Mouse (Mus musculus) liver, embryonic 16.5 days (tissue): ENCODE measurements at regions not wholly inside any gene's neighbourhood (a gene's known extent, or its start where the extent isn't known, plus 50 kb on each side); places are given as distances from the start of the nearest gene placed in this dataset.

Experiments
- ATAC-seq: fragments of 200-750 bp; cut with Nextera tagmentation; 2 replicates; pipeline ENCODE4 v1.8.0; 2017; ENCODE audit warnings: low read depth, mild to moderate bottlenecking, moderate number of reproducible peaks, moderate library complexity
- H3K27ac ChIP-seq: fragments of 300-500 bp; sonication (generic); 2 replicates; pipeline ENCODE4 v1.5.1; 2014; ENCODE audit warnings: mild to moderate bottlenecking, low read length
- H3K27me3 ChIP-seq: fragments of 300-500 bp; sonication (generic); 2 replicates; pipeline ENCODE4 v1.6.1; 2014; ENCODE audit warnings: low read depth, low read length, mixed read lengths; ENCODE audit not compliant: control insufficient read depth, insufficient read depth
- H3K36me3 ChIP-seq: fragments of 300-500 bp; sonication (generic); 2 replicates; pipeline ENCODE4 v1.6.1; 2014; ENCODE audit warnings: mild to moderate bottlenecking; ENCODE audit not compliant: control insufficient read depth, insufficient read depth
- H3K4me1 ChIP-seq: fragments of 300-500 bp; sonication (generic); 2 replicates; pipeline ENCODE4 v1.6.1; 2014; ENCODE audit warnings: low read depth, low read length, mixed read lengths; ENCODE audit not compliant: control insufficient read depth
- H3K4me2 ChIP-seq: fragments of 300-500 bp; sonication (generic); 2 replicates; pipeline ENCODE4 v1.6.1; 2014; ENCODE audit warnings: low read depth, low read length, mixed read lengths
- H3K4me3 ChIP-seq: fragments of 300-500 bp; sonication (generic); 2 replicates; pipeline ENCODE4 v1.5.1; 2014; ENCODE audit warnings: low read depth, mild to moderate bottlenecking, low read length
- H3K9ac ChIP-seq: fragments of 300-500 bp; sonication (generic); 2 replicates; pipeline ENCODE4 v1.6.1; 2014; ENCODE audit warnings: low read depth, low read length
- H3K9me3 ChIP-seq: fragments of 300-500 bp; sonication (generic); replicated peaks from 2 replicates; pipeline ENCODE4 v1.6.1; 2016; ENCODE audit warnings: low read length; ENCODE audit not compliant: control insufficient read depth
- WGBS: fragments of 180-500 bp; shearing (Covaris S2); extraction: QIAGEN DNeasy Blood & Tissue Kit; methylation state at CpG from one replicate; pipeline ENCODE4 v1.1.7; 2014; ENCODE audit not compliant: insufficient replicate concordance; 5-methylcytosine and 5-hydroxymethylcytosine counted together

DNA sequence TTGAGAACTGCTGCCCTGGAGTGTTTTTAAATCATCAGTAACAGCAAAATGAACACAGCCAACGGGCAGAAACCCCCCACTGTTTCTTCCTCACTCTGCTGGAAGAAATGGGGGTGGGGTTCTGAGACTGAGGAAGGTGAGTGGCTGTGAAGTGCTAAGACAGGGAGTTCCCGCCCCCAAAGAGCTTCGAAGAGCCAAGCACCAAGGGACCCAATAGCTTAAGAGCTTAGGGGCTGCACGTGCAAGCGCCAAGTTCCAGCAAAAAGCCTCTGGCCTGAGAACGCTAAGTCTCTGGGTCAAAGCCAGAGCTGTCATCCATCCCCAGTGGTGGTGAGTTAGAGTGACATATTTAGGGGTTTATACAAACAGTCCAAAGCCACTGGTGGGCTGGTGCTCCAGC, 55.1 kb upstream of the Pcbd1 start:
- H3K9me3 ChIP-seq = no peaks in the 10 kb centered on the region
- no peaks in the 10 kb centered on the region for H3K4me1 ChIP-seq
- H3K4me2 ChIP-seq = no peak overlapping the region
- 44% methylated on average over 6 of the region's 6 CpGs for WGBS
- H3K27ac ChIP-seq = no peak overlapping the region
- H3K4me3 ChIP-seq = no peak overlapping the region
- H3K9ac ChIP-seq = no peak overlapping the region
- no peaks in the 10 kb centered on the region for H3K36me3 ChIP-seq
- H3K27me3 ChIP-seq = no peaks in the 10 kb centered on the region
- ATAC-seq = no peak

DNA sequence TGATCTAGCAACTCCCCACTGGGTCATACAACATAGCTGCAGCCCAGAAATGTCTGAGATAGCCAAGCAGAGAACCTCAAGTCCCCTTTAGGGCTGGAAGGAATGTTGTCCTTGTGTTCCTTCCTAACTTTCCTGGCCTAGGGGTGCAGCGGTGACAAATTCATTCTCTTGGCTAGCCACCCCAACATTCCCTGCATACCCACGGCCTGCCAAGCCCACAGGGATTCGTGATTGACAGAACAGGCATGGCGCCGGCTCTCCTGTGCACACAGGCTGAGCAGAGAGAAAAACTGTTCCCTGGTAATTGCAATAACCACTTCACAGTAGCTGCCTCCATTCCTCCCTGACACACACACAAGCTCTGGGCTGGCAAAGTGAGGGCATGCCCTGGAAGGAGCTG, 60.5 kb upstream of the Pcbd1 start:
- no peak overlapping the region for H3K4me2 ChIP-seq
- H3K36me3 ChIP-seq = no peaks in the 10 kb centered on the region
- no peak overlapping the region for H3K27ac ChIP-seq
- no peaks in the 10 kb centered on the region for H3K9me3 ChIP-seq
- no peak overlapping the region for H3K4me3 ChIP-seq
- no peaks in the 10 kb centered on the region for H3K27me3 ChIP-seq
- H3K9ac ChIP-seq = no peak overlapping the region
- ATAC-seq = no peak
- H3K4me1 ChIP-seq = no peaks in the 10 kb centered on the region
- WGBS = 57% methylated on average over 5 of the region's 5 CpGs

DNA sequence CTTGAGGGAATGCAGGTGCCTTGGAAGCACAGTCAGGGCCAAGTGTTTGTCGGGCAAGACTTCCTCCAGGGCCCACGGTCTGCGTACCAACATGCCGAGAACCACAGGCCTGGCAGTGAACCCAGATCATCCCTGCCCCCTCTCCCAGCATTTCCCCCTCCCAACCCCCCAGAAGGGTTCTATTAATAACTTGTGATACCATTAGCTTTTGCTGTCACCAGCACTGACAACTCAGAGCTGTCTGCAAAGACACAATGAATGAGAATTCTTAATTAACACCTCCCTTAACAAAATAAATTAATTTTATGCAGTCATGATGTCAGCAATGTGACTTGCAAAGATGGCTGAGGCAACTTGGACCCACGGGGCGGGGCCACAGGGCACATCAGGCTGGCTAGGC, 61.9 kb upstream of the Pcbd1 start:
- no peak overlapping the region for H3K9ac ChIP-seq
- 62% methylated on average over 6 of the region's 6 CpGs for WGBS
- no peak for ATAC-seq
- no peaks in the 10 kb centered on the region for H3K36me3 ChIP-seq
- H3K4me2 ChIP-seq = no peak overlapping the region
- no peak overlapping the region for H3K4me3 ChIP-seq
- H3K4me1 ChIP-seq = no peaks in the 10 kb centered on the region
- H3K9me3 ChIP-seq = no peaks in the 10 kb centered on the region
- no peak overlapping the region for H3K27ac ChIP-seq
- no peaks in the 10 kb centered on the region for H3K27me3 ChIP-seq

DNA sequence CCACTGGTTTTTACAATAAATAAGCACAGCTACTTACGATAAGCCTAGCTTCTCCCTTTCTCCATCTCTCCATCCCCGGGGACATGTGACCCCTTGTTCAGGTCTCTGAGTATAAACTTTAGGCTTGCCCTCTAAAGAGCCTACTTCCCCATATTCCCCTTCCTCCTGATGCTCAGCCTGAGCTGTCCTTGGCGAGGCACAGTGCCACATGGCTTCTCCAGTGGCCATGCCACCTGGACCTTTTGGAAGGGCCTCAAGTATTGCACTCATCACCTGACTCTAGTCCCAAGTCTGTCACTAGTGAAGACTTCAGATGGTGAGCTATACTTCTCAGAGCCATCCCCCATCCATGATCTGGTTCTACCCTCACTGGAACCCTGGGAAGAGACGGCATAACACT, 64.1 kb upstream of the Pcbd1 start:
- H3K36me3 ChIP-seq = no peaks in the 10 kb centered on the region
- ATAC-seq = no peak
- H3K27ac ChIP-seq = no peak overlapping the region
- no peaks in the 10 kb centered on the region for H3K9me3 ChIP-seq
- no peaks in the 10 kb centered on the region for H3K27me3 ChIP-seq
- H3K4me3 ChIP-seq = no peak overlapping the region
- no peak overlapping the region for H3K9ac ChIP-seq
- H3K4me2 ChIP-seq = no peak overlapping the region
- 48% methylated on average over 4 of the region's 4 CpGs for WGBS
- H3K4me1 ChIP-seq = no peaks in the 10 kb centered on the region

DNA sequence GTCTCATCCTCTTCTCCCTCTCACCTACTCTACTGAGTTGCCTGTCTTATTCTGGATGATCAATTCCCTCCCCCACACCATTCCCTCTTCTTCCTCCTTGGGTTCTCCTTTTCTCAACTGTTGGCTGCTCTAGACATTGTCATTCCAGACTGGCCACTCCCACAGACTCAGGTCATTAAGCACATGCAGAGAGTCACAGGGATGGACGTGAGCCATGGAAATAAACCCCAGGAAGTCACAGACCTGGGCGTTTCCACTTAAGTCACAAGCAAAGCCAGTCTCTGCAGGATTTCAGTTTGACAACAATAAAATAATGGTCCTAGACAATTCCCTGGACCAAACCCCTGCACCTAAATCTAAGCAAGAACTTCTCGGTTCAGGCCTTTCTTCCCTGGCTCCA, 65.0 kb upstream of the Pcbd1 start:
- Histone ChIP-seq H3K4me3 (no peak overlapping the region), H3K4me1 (no peaks in the 10 kb centered on the region), H3K4me2 (no peak overlapping the region), H3K9ac (no peak overlapping the region), H3K36me3 (no peaks in the 10 kb centered on the region), H3K27ac (no peak overlapping the region), H3K27me3 (no peaks in the 10 kb centered on the region), H3K9me3 (no peaks in the 10 kb centered on the region)
- ATAC-seq = no peak
- WGBS = 32% methylated on average over 3 of the region's 3 CpGs

DNA sequence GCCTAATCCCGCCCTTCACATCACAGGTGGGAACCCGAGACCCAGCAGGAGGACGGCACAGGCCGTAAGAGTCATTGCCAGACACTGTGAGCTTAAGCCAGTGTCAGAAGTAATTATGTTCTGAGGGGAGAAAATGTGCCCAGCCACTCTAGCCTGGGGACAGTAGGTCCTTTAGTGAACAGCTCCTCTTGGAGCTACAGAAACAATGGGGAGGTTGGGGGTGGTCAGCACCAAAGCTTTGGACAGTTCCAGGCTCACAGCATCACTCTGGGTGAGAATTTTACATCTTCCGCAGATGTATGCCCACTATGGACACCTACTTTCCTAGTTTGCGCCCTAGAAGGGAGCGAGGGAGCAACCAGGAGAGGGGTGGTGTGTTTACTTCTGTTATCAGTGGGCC, 65.7 kb upstream of the Pcbd1 start:
- no peak for ATAC-seq
- Histone ChIP-seq H3K4me2 (no peak overlapping the region), H3K27me3 (no peaks in the 10 kb centered on the region), H3K4me3 (no peak overlapping the region), H3K36me3 (no peaks in the 10 kb centered on the region), H3K9me3 (no peaks in the 10 kb centered on the region), H3K9ac (no peak overlapping the region), H3K27ac (no peak overlapping the region), H3K4me1 (no peaks in the 10 kb centered on the region)
- WGBS = 29% methylated on average over 7 of the region's 7 CpGs

DNA sequence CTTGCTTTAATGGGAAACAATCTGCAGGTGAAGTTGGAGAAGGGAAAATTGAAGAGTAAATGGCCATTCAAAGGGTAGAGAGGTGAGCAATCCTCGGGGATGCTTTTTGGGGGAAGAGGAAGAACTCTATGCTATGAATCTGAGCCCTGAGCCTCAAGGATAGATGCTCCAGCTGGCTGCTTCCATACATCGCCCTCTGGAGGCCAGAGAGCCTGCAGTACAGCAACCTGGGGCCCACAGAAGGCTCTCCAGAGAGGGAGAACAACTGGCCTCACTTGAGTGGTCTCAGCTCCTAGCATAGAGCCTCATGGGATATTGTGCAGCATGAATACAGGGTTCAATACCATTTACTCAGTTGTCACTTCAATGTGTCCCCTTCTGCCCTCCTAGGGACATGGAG, 69.6 kb upstream of the Pcbd1 start:
- H3K9ac ChIP-seq = no peak overlapping the region

DNA sequence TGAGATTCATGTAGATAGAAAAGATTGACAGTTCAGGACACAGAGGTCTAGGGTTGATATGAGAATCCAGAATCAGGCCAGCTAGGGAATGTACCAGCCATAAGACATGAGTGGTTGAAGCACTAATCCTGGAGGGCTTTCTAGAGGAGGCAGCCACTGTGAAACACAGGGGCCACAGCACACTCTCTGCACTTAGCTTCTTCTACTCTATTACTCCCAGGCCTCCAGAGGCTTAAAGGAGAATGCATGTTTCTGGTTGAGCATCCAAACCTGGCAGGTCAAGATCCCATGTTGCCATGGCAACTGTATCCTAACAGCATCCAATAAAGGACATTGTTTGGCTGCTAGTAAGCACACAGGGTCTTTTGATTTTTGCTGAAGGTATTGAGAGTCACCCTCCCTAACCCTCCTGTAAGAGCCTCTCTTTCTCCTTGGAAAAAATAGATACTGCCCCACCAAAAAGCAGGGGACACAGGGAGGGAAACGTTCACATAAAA, 76.9 kb upstream of the Pcbd1 start:
- no peaks in the 10 kb centered on the region for H3K9me3 ChIP-seq
- H3K9ac ChIP-seq = no peak overlapping the region

More for the DNA sequence above, 69.6 kb upstream of the Pcbd1 start:
- Histone ChIP-seq H3K4me2 (no peak overlapping the region), H3K9me3 (no peaks in the 10 kb centered on the region), H3K27me3 (no peaks in the 10 kb centered on the region), H3K27ac (no peak overlapping the region), H3K4me3 (no peak overlapping the region), H3K36me3 (no peaks in the 10 kb centered on the region), H3K4me1 (no peaks in the 10 kb centered on the region)
- ATAC-seq = no peak
- 7% methylated on average over 2 of the region's 2 CpGs for WGBS

DNA sequence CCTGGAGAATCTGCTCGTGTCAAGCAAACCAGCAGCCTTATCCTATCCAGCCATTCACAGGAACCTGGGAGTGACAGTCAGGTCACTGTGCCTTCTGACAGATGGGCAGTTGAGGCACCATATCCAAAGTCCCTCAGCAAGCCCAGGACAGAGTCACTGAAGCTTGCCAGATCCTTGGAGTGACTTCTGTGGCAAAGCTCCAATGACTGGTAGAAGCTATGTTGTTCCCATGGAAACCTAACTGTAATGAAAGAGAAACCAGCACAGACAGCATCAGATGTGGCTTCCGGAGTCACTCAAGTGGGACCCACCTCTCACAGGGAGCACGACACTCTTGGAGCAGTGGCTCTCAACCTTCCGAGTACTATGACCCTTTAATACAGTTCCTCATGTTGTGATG, 78.4 kb upstream of the Pcbd1 start:
- no peaks in the 10 kb centered on the region for H3K27me3 ChIP-seq
- H3K9ac ChIP-seq = no peak overlapping the region
- 43% methylated on average over 4 of the region's 4 CpGs for WGBS
- no peaks in the 10 kb centered on the region for H3K4me1 ChIP-seq
- H3K27ac ChIP-seq = no peak overlapping the region
- no peak overlapping the region for H3K4me2 ChIP-seq
- no peak for ATAC-seq
- H3K9me3 ChIP-seq = no peaks in the 10 kb centered on the region
- H3K36me3 ChIP-seq = no peaks in the 10 kb centered on the region
- no peak overlapping the region for H3K4me3 ChIP-seq

More for the DNA sequence above, 76.9 kb upstream of the Pcbd1 start:
- Histone ChIP-seq H3K4me2 (no peak overlapping the region), H3K27ac (no peak overlapping the region), H3K4me1 (no peaks in the 10 kb centered on the region), H3K27me3 (no peaks in the 10 kb centered on the region), H3K4me3 (no peak overlapping the region), H3K36me3 (no peaks in the 10 kb centered on the region)
- ATAC-seq = no peak
- WGBS = 47% methylated on average over 1 of the region's 1 CpGs

DNA sequence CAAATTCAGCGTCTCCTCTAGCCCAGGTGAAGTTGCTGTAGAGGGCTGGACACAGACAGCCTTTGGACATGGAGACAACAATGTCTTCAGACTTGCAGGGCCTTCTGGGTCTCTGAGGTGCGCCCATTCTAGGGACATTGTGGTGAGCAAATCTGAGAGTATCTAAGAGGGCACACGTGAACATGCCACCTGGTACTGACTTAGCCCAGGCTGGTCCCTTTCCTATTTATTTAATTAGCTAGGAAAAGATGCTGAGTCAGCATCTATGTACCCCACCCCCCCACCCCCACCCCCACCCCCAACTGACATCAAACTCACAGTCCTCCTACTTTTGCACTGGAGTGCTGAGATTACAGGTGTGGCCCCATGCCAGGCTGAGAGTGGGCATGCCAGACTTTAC, 81.7 kb upstream of the Pcbd1 start:
- no peak overlapping the region for H3K9ac ChIP-seq
- ATAC-seq = no peak
- H3K9me3 ChIP-seq = no peaks in the 10 kb centered on the region
- H3K4me1 ChIP-seq = no peaks in the 10 kb centered on the region
- H3K36me3 ChIP-seq = no peaks in the 10 kb centered on the region
- H3K4me3 ChIP-seq = no peak overlapping the region
- no peaks in the 10 kb centered on the region for H3K27me3 ChIP-seq
- H3K27ac ChIP-seq = no peak overlapping the region
- 52% methylated on average over 3 of the region's 3 CpGs for WGBS
- no peak overlapping the region for H3K4me2 ChIP-seq
